Mouse (Mus musculus): Measurements from ENCODE around the gene Itfg1.

GRCm38 (mm10) chr8:85785506-85785905, 55.2 kb downstream of the Itfg1 start:
- no peak for TF ChIP-seq POLR2A (IDR thresholded peaks at IDR 0.05; ENCODE audit: control insufficient read depth, extremely low read depth, insufficient read depth, low read length, poor library complexity)
- TF ChIP-seq CTCF (IDR thresholded peaks at IDR 0.05; ENCODE audit: borderline replicate concordance, control insufficient read depth, extremely low read depth, insufficient read depth, low read length, poor library complexity): no peak
